ENCODE assay signal across 17 mouse cellular contexts in genomic region chr3:121662705-121663469, GRCm38 (mm10). TPM values are rescaled to one million over a fixed set of nuclear protein-coding genes. Genes with fewer than 3 reads are reported as not detected.
DNase-seq lines count a peak whose midpoint lies in the region; ATAC-seq and TF ChIP-seq lines count a peak whose summit lies in the region.
"Had no signal": no experiment of that assay in that cellular context is flagged by ENCODE, and none has a peak within 500 bp of the region (broad histone marks: within the 10 kb centered on the region; RNA-seq: fewer than 3 reads in every experiment).

No protein-coding gene starts in this region.

- DNase-seq in heart, postnatal 25 days (ENCODE audit: low spot score) = no peak
- DNase-seq in limb, embryonic 14.5 days (ENCODE audit: low spot score) = peak; percentile 32
- DNase-seq in limb, embryonic 10.5 days (ENCODE audit: low spot score) = no peak
- DNase-seq in NIH3T3 (ENCODE audit: low read depth) = peak; percentile 66
- peak; percentile 45 for DNase-seq in embryonic facial prominence, embryonic 14.5 days (ENCODE audit: low spot score)
- no peak for DNase-seq in gastrocnemius, adult 2 months
- DNase-seq: cerebellum, adult 8-10 months had no signal

- H3K9me3 ChIP-seq in heart, embryonic 12.5 days (replicated peaks) = no peaks in the 10 kb centered on the region
- H3K9me3 ChIP-seq in limb, embryonic 14.5 days (ENCODE audit: control insufficient read depth, low read length) = no peaks in the 10 kb centered on the region
- H3K9me3 ChIP-seq in limb, embryonic 10.5 days (replicated peaks) = no peaks in the 10 kb centered on the region
- H3K9me3 ChIP-seq in embryonic facial prominence, embryonic 14.5 days (ENCODE audit: control insufficient read depth, low read length) = no peaks in the 10 kb centered on the region
- H3K9me3 ChIP-seq in neural tube, embryonic 15.5 days (replicated peaks) = no peaks in the 10 kb centered on the region
- H3K9me3 ChIP-seq: embryonic facial prominence, embryonic 15.5 days; liver, embryonic 15.5 days had no signal

- H3K9ac ChIP-seq in heart, embryonic 12.5 days = no peak overlapping the region
- no peak overlapping the region for H3K9ac ChIP-seq in limb, embryonic 14.5 days (ENCODE audit: low read depth, low read length, severe bottlenecking)
- no peak overlapping the region for H3K9ac ChIP-seq in embryonic facial prominence, embryonic 14.5 days (ENCODE audit: low read depth, low read length)
- H3K9ac ChIP-seq in neural tube, embryonic 15.5 days (replicated peaks) = no peak overlapping the region
- H3K9ac ChIP-seq: embryonic facial prominence, embryonic 15.5 days; liver, embryonic 15.5 days had no signal

- WGBS in heart, embryonic 12.5 days = 26% methylated on average over 4 of the region's 4 CpGs
- 13% methylated on average over 4 of the region's 4 CpGs for WGBS in limb, embryonic 14.5 days
- WGBS in limb, embryonic 10.5 days = 24% methylated on average over 4 of the region's 4 CpGs
- WGBS in embryonic facial prominence, embryonic 14.5 days = 19% methylated on average over 4 of the region's 4 CpGs
- 45% methylated on average over 4 of the region's 4 CpGs for WGBS in neural tube, embryonic 15.5 days

- TF ChIP-seq CTCF in gastrocnemius, adult 2 months (IDR thresholded peaks at IDR 0.05) = no peak

- intact Hi-C loops in heart, postnatal 25 days (cut with DNase I) = no loop called here
- intact Hi-C loops in gastrocnemius, adult 2 months (cut with DNase I) = no loop called here

- TF ChIP-seq POLR2A in limb, embryonic 14.5 days (IDR thresholded peaks at IDR 0.05; ENCODE audit: borderline replicate concordance, extremely low read depth, insufficient read depth, insufficient read length) = no peak

- ATAC-seq in heart, embryonic 12.5 days (ENCODE audit: insufficient number of reproducible peaks, low FRiP score) = peak; percentile 63; the same call in 1 of the 2 replicates
- no peak for ATAC-seq in limb, embryonic 14.5 days (ENCODE audit: low FRiP score, low read depth)
- no peak for ATAC-seq in embryonic facial prominence, embryonic 14.5 days (ENCODE audit: low read depth)
- no peak for ATAC-seq in neural tube, embryonic 15.5 days (ENCODE audit: low FRiP score)
- ATAC-seq: activated CD4-positive, CD25-positive, alpha-beta regulatory T cell, adult 4 months; hindbrain, postnatal 0 days had no signal

- H3K27ac ChIP-seq in heart, embryonic 12.5 days (ENCODE audit: poor library complexity, severe bottlenecking) = peak overlapping the region; percentile 15; the same call in 1 of the 2 replicates
- no peak overlapping the region for H3K27ac ChIP-seq in limb, embryonic 14.5 days (replicated peaks; ENCODE audit: low read depth, low read length)
- H3K27ac ChIP-seq in limb, embryonic 10.5 days = no peak overlapping the region
- no peak overlapping the region for H3K27ac ChIP-seq in embryonic facial prominence, embryonic 14.5 days (replicated peaks; ENCODE audit: low read depth, low read length)
- H3K27ac ChIP-seq in neural tube, embryonic 15.5 days (replicated peaks) = no peak overlapping the region
- no peak overlapping the region for H3K27ac ChIP-seq in gastrocnemius, adult 2 months
- H3K27ac ChIP-seq: embryonic facial prominence, embryonic 15.5 days; hindbrain, postnatal 0 days; liver, embryonic 15.5 days had no signal

- H3K4me1 ChIP-seq in heart, embryonic 12.5 days (replicated peaks) = peaks cover 24% of the 10 kb centered on the region
- peaks cover 4% of the 10 kb centered on the region; the same call in 1 of the 2 replicates for H3K4me1 ChIP-seq in limb, embryonic 14.5 days (ENCODE audit: control insufficient read depth, insufficient read depth, low read length)
- peaks cover 14% of the 10 kb centered on the region for H3K4me1 ChIP-seq in limb, embryonic 10.5 days
- H3K4me1 ChIP-seq in embryonic facial prominence, embryonic 14.5 days (ENCODE audit: control insufficient read depth, insufficient read depth, low read length) = peaks cover 6% of the 10 kb centered on the region
- no peaks in the 10 kb centered on the region for H3K4me1 ChIP-seq in neural tube, embryonic 15.5 days
- H3K4me1 ChIP-seq: liver, embryonic 15.5 days had no signal

- no peak overlapping the region for H3K4me2 ChIP-seq in heart, embryonic 12.5 days
- no peak overlapping the region for H3K4me2 ChIP-seq in limb, embryonic 14.5 days (replicated peaks; ENCODE audit: low read depth, low read length, severe bottlenecking)
- H3K4me2 ChIP-seq in embryonic facial prominence, embryonic 14.5 days (ENCODE audit: low read depth, low read length) = no peak overlapping the region
- no peak overlapping the region for H3K4me2 ChIP-seq in neural tube, embryonic 15.5 days
- H3K4me2 ChIP-seq: embryonic facial prominence, embryonic 15.5 days; liver, embryonic 15.5 days; midbrain, embryonic 11.5 days had no signal

- no peaks in the 10 kb centered on the region for H3K27me3 ChIP-seq in heart, embryonic 12.5 days (replicated peaks)
- H3K27me3 ChIP-seq in limb, embryonic 14.5 days (ENCODE audit: control insufficient read depth, insufficient read depth, low read length) = no peaks in the 10 kb centered on the region
- H3K27me3 ChIP-seq in limb, embryonic 10.5 days (ENCODE audit: low read depth, poor library complexity, severe bottlenecking) = no peaks in the 10 kb centered on the region
- H3K27me3 ChIP-seq in embryonic facial prominence, embryonic 14.5 days (replicated peaks; ENCODE audit: control insufficient read depth, insufficient read depth, low read length) = no peaks in the 10 kb centered on the region
- H3K27me3 ChIP-seq in neural tube, embryonic 15.5 days (replicated peaks) = no peaks in the 10 kb centered on the region
- H3K27me3 ChIP-seq: embryonic facial prominence, embryonic 15.5 days; liver, embryonic 15.5 days had no signal

- no peak overlapping the region for H3K4me3 ChIP-seq in heart, embryonic 12.5 days
- no peak overlapping the region for H3K4me3 ChIP-seq in limb, embryonic 14.5 days (replicated peaks; ENCODE audit: low read length)
- no peak overlapping the region for H3K4me3 ChIP-seq in limb, embryonic 10.5 days
- no peak overlapping the region for H3K4me3 ChIP-seq in embryonic facial prominence, embryonic 14.5 days (ENCODE audit: low read depth, low read length)
- no peak overlapping the region for H3K4me3 ChIP-seq in neural tube, embryonic 15.5 days (replicated peaks)
- no peak overlapping the region for H3K4me3 ChIP-seq in gastrocnemius, adult 2 months
- H3K4me3 ChIP-seq: embryonic facial prominence, embryonic 15.5 days; liver, embryonic 15.5 days had no signal

- no peaks in the 10 kb centered on the region for H3K36me3 ChIP-seq in heart, embryonic 12.5 days
- H3K36me3 ChIP-seq in limb, embryonic 14.5 days (ENCODE audit: control insufficient read depth, insufficient read depth, low read length) = no peaks in the 10 kb centered on the region
- H3K36me3 ChIP-seq in limb, embryonic 10.5 days = no peaks in the 10 kb centered on the region
- no peaks in the 10 kb centered on the region for H3K36me3 ChIP-seq in embryonic facial prominence, embryonic 14.5 days (ENCODE audit: control insufficient read depth, insufficient read depth, low read length)
- no peaks in the 10 kb centered on the region for H3K36me3 ChIP-seq in neural tube, embryonic 15.5 days
- H3K36me3 ChIP-seq: embryonic facial prominence, embryonic 15.5 days; liver, embryonic 15.5 days had no signal

RNA-seq across cellular contexts. Expression of gene 4930432M17Rik, which starts 7.7 kb away (rescaled TPM):
- polyA plus RNA-seq in heart, embryonic 12.5 days (2016; fragmentation: Nextera tagmentation; extraction: Ambion mirVana) = not detected in 2 replicates
- not detected for total RNA-seq in heart, postnatal 25 days (2021)
- polyA plus RNA-seq in limb, embryonic 14.5 days (2012; rRNA removed) = not detected in 2 replicates
- polyA plus RNA-seq in limb, embryonic 14.5 days (2014; fragmentation: Nextera tagmentation; extraction: Ambion mirVana) = not detected in 2 replicates
- polyA plus RNA-seq in limb, embryonic 10.5 days (2016; fragmentation: Nextera tagmentation; extraction: Ambion mirVana) = not detected in 2 replicates
- not detected in 2 replicates for polyA plus RNA-seq in embryonic facial prominence, embryonic 14.5 days (2014; fragmentation: Nextera tagmentation; extraction: Ambion mirVana)
- polyA plus RNA-seq in neural tube, embryonic 15.5 days (2015; fragmentation: Nextera tagmentation; extraction: Ambion mirVana) = not detected in 2 replicates
- total RNA-seq in gastrocnemius, adult 2 months (2021) = not detected
- total RNA-seq: hindbrain, postnatal 0 days; left cerebral cortex, postnatal 25 days had no signal
- polyA plus RNA-seq: activated CD4-positive, CD25-positive, alpha-beta regulatory T cell, adult 4 months; embryonic facial prominence, embryonic 15.5 days; gonadal fat pad, adult 2 months; hindbrain, postnatal 0 days; liver, embryonic 15.5 days; midbrain, embryonic 11.5 days; small intestine, adult 2 months had no signal

Comparison
In these comparisons a context has a peak if more than half of its experiments do, and no peak if none do; other contexts are left out.
1. DNase-seq: peak in limb, embryonic 14.5 days (single experiment), NIH3T3 (single experiment) and embryonic facial prominence, embryonic 14.5 days (single experiment); none in heart, postnatal 25 days (single experiment), limb, embryonic 10.5 days (single experiment) and gastrocnemius, adult 2 months (single experiment).